Mouse (Mus musculus): ENCODE measurements around the gene Znrf1. TPM values are rescaled to one million over a fixed set of nuclear protein-coding genes. Genes with fewer than 3 reads are reported as not detected.

Gene Znrf1
- total RNA-seq (2012; rRNA removed) = 38.4 and 51.9 TPM in 2 replicates

- peak; percentile 91 for DNase-seq (ENCODE audit: low read depth, low spot score)
- Histone ChIP-seq H3K4me3 (ENCODE audit: insufficient read depth in 1 of 2, low read depth in 1 of 2, low read length in 2 of 2, poor library complexity in 1 of 2, severe bottlenecking in 1 of 2) (peak within 1 kb of the TSS; percentile 64 to 96), H3K4me1 (ENCODE audit: control insufficient read depth in 2 of 2, insufficient read depth in 2 of 2, low read length in 2 of 2, poor library complexity in 1 of 2) (peaks cover 3 to 19% of the 10 kb centered on the region in 2 experiments; a peak in 3 of 4 replicates), H3K27ac (ENCODE audit: insufficient read depth, low read depth, low read length, poor library complexity, severe bottlenecking) (peak within 1 kb of the TSS; percentile 86), H3K9me3 (ENCODE audit: control insufficient read depth, insufficient read depth, low read depth, low read length) (no peaks in the 10 kb centered on the region), H3K36me3 (ENCODE audit: control insufficient read depth, insufficient read depth, low read length, poor library complexity, severe bottlenecking) (no peaks in the 10 kb centered on the region), H3K9ac (ENCODE audit: insufficient read depth, low read depth, low read length, poor library complexity, severe bottlenecking) (peak within 1 kb of the TSS; percentile 92)
- in situ Hi-C loops (cut with MboI; ENCODE audit: low sequenced_read_pairs in 2 of 2, unreplicated experiment in 2 of 2) = no loop called here
- TF ChIP-seq HCFC1 (IDR thresholded peaks at IDR 0.05; ENCODE audit: borderline replicate concordance, insufficient read depth, low read length) (no peak), MAFK (IDR thresholded peaks at IDR 0.05; ENCODE audit: insufficient read depth, low read depth, low read length) (no peak), CHD2 (IDR thresholded peaks at IDR 0.05; ENCODE audit: low read depth, low read length) (no peak), ZNF384 (IDR thresholded peaks at IDR 0.05; ENCODE audit: low read depth, low read length) (no peak), ZC3H11A (IDR thresholded peaks at IDR 0.05; ENCODE audit: borderline replicate concordance, low read depth, low read length) (no peak)
These were observed at the start of gene Znrf1 for GRCm38 (mm10) chr8:111536031-111536977. Gene Znrf1, plus strand, starts transcription at chr8:111536097.

- H3K27ac ChIP-seq (ENCODE audit: insufficient read depth, low read depth, low read length, poor library complexity, severe bottlenecking) = no peak overlapping the region
- H3K9ac ChIP-seq (ENCODE audit: insufficient read depth, low read depth, low read length, poor library complexity, severe bottlenecking) = no peak overlapping the region
- no peak for DNase-seq (ENCODE audit: low read depth, low spot score)
- TF ChIP-seq MAFK (IDR thresholded peaks at IDR 0.05; ENCODE audit: insufficient read depth, low read depth, low read length) (no peak), CHD2 (IDR thresholded peaks at IDR 0.05; ENCODE audit: low read depth, low read length) (no peak), HCFC1 (IDR thresholded peaks at IDR 0.05; ENCODE audit: borderline replicate concordance, insufficient read depth, low read length) (no peak), ZC3H11A (IDR thresholded peaks at IDR 0.05; ENCODE audit: borderline replicate concordance, low read depth, low read length) (no peak), ZNF384 (IDR thresholded peaks at IDR 0.05; ENCODE audit: low read depth, low read length) (no peak)
- H3K36me3 ChIP-seq (ENCODE audit: control insufficient read depth, insufficient read depth, low read length, poor library complexity, severe bottlenecking) = peaks cover 13% of the 10 kb centered on the region; the same call in 1 of the 2 replicates
- no peaks in the 10 kb centered on the region for H3K9me3 ChIP-seq (ENCODE audit: control insufficient read depth, insufficient read depth, low read depth, low read length)
- H3K4me1 ChIP-seq (ENCODE audit: control insufficient read depth in 2 of 2, insufficient read depth in 2 of 2, low read length in 2 of 2, poor library complexity in 1 of 2) = no peaks in the 10 kb centered on the region
- in situ Hi-C loops (cut with MboI; ENCODE audit: low sequenced_read_pairs in 2 of 2, unreplicated experiment in 2 of 2) = no loop called here
- no peak overlapping the region for H3K4me3 ChIP-seq (ENCODE audit: insufficient read depth in 1 of 2, low read depth in 1 of 2, low read length in 2 of 2, poor library complexity in 1 of 2, severe bottlenecking in 1 of 2)
These were observed 45.8 kb upstream of the Znrf1 start for GRCm38 (mm10) chr8:111490034-111490591.

GRCm38 (mm10) chr8:111491191-111491590 is 44.7 kb upstream of the Znrf1 start:
- no peak for DNase-seq (ENCODE audit: low read depth, low spot score)
- H3K4me3 ChIP-seq (ENCODE audit: insufficient read depth in 1 of 2, low read depth in 1 of 2, low read length in 2 of 2, poor library complexity in 1 of 2, severe bottlenecking in 1 of 2) = no peak overlapping the region
- in situ Hi-C loops (cut with MboI; ENCODE audit: low sequenced_read_pairs in 2 of 2, unreplicated experiment in 2 of 2) = no loop called here
- H3K4me1 ChIP-seq (ENCODE audit: control insufficient read depth in 2 of 2, insufficient read depth in 2 of 2, low read length in 2 of 2, poor library complexity in 1 of 2) = no peaks in the 10 kb centered on the region
- peaks cover 13% of the 10 kb centered on the region; the same call in 1 of the 2 replicates for H3K36me3 ChIP-seq (ENCODE audit: control insufficient read depth, insufficient read depth, low read length, poor library complexity, severe bottlenecking)
- H3K27ac ChIP-seq (ENCODE audit: insufficient read depth, low read depth, low read length, poor library complexity, severe bottlenecking) = no peak overlapping the region
- TF ChIP-seq ZNF384 (IDR thresholded peaks at IDR 0.05; ENCODE audit: low read depth, low read length) = no peak
- TF ChIP-seq ZC3H11A (IDR thresholded peaks at IDR 0.05; ENCODE audit: borderline replicate concordance, low read depth, low read length) = no peak
- TF ChIP-seq CHD2 (IDR thresholded peaks at IDR 0.05; ENCODE audit: low read depth, low read length) = no peak
- TF ChIP-seq HCFC1 (IDR thresholded peaks at IDR 0.05; ENCODE audit: borderline replicate concordance, insufficient read depth, low read length) = no peak
- TF ChIP-seq MAFK (IDR thresholded peaks at IDR 0.05; ENCODE audit: insufficient read depth, low read depth, low read length) = no peak
- no peaks in the 10 kb centered on the region for H3K9me3 ChIP-seq (ENCODE audit: control insufficient read depth, insufficient read depth, low read depth, low read length)
- H3K9ac ChIP-seq (ENCODE audit: insufficient read depth, low read depth, low read length, poor library complexity, severe bottlenecking) = no peak overlapping the region

GRCm38 (mm10) chr8:111492508-111492907 is 43.4 kb upstream of the Znrf1 start:
- Histone ChIP-seq H3K36me3 (ENCODE audit: control insufficient read depth, insufficient read depth, low read length, poor library complexity, severe bottlenecking) (peaks cover 13% of the 10 kb centered on the region; the same call in 1 of the 2 replicates), H3K4me3 (ENCODE audit: insufficient read depth in 1 of 2, low read depth in 1 of 2, low read length in 2 of 2, poor library complexity in 1 of 2, severe bottlenecking in 1 of 2) (no peak overlapping the region), H3K4me1 (ENCODE audit: control insufficient read depth in 2 of 2, insufficient read depth in 2 of 2, low read length in 2 of 2, poor library complexity in 1 of 2) (no peaks in the 10 kb centered on the region), H3K9me3 (ENCODE audit: control insufficient read depth, insufficient read depth, low read depth, low read length) (no peaks in the 10 kb centered on the region), H3K9ac (ENCODE audit: insufficient read depth, low read depth, low read length, poor library complexity, severe bottlenecking) (no peak overlapping the region), H3K27ac (ENCODE audit: insufficient read depth, low read depth, low read length, poor library complexity, severe bottlenecking) (no peak overlapping the region)
- in situ Hi-C loops (cut with MboI; ENCODE audit: low sequenced_read_pairs in 2 of 2, unreplicated experiment in 2 of 2) = no loop called here
- TF ChIP-seq CHD2 (IDR thresholded peaks at IDR 0.05; ENCODE audit: low read depth, low read length) (no peak), ZC3H11A (IDR thresholded peaks at IDR 0.05; ENCODE audit: borderline replicate concordance, low read depth, low read length) (no peak)
- DNase-seq (ENCODE audit: low read depth, low spot score) = no peak
